Mouse (Mus musculus) heart, embryonic 13.5 days (tissue): ENCODE data around the gene Rbm8a2. TPM values are rescaled to one million over a fixed set of nuclear protein-coding genes. Genes with fewer than 3 reads are reported as not detected.
"Not testable (repeated sequence)": the region's sequence is repeated elsewhere in the genome, so short reads cannot be mapped to it uniquely, and the experiment has no call there.

Source experiments
- ATAC-seq: fragments of 200-750 bp; cut with Nextera tagmentation; 2 replicates; pipeline ENCODE4 v1.8.0; 2017; ENCODE audit warnings: moderate TSS enrichment; ENCODE audit not compliant: insufficient number of reproducible peaks, low FRiP score, low TSS enrichment; ENCODE audit errors: extremely low read depth
- H3K27ac ChIP-seq: fragments of 300-500 bp; sonication (generic); replicated peaks from 2 replicates; pipeline ENCODE4 v1.5.1; 2015; ENCODE audit warnings: moderate library complexity, mild to moderate bottlenecking, inconsistent platforms
- H3K27me3 ChIP-seq: fragments of 300-500 bp; sonication (generic); replicated peaks from 2 replicates; pipeline ENCODE4 v1.6.1; 2015; ENCODE audit warnings: mild to moderate bottlenecking, inconsistent platforms
- H3K36me3 ChIP-seq: fragments of 300-500 bp; sonication (generic); 2 replicates; pipeline ENCODE4 v1.6.1; 2015; ENCODE audit warnings: mild to moderate bottlenecking, inconsistent platforms
- H3K4me1 ChIP-seq: fragments of 300-500 bp; sonication (generic); 2 replicates; pipeline ENCODE4 v1.6.1; 2015; ENCODE audit warnings: inconsistent platforms
- H3K4me2 ChIP-seq: fragments of 300-500 bp; sonication (generic); 2 replicates; pipeline ENCODE4 v1.6.1; 2015; ENCODE audit warnings: inconsistent platforms, mild to moderate bottlenecking, moderate library complexity
- H3K4me3 ChIP-seq: fragments of 300-500 bp; sonication (generic); 2 replicates; pipeline ENCODE4 v1.5.1; 2015; ENCODE audit warnings: moderate library complexity, mild to moderate bottlenecking, inconsistent platforms
- H3K9ac ChIP-seq: fragments of 300-500 bp; sonication (generic); 2 replicates; pipeline ENCODE4 v1.6.1; 2015; ENCODE audit warnings: inconsistent platforms, mild to moderate bottlenecking, moderate library complexity
- H3K9me3 ChIP-seq: fragments of 300-500 bp; sonication (generic); 2 replicates; pipeline ENCODE4 v1.6.1; 2016; ENCODE audit warnings: inconsistent platforms
- WGBS: fragments of 180-500 bp; shearing (Covaris S2); methylation state at CpG from one replicate; pipeline ENCODE4 v1.1.7; 2015; ENCODE audit warnings: mixed read lengths; 5-methylcytosine and 5-hydroxymethylcytosine counted together
- polyA plus RNA-seq: library from polyadenylated mRNA; unstranded; fragments of >200 nt; fragmentation: Nextera tagmentation; extraction: Ambion mirVana; gene quantifications from 2 replicates; pipeline ENCODE4 v1.2.1, GENCODE M21; 2015

Gene Rbm8a2
- 0.25 and 0.55 TPM in 2 replicates for polyA plus RNA-seq

DNA sequence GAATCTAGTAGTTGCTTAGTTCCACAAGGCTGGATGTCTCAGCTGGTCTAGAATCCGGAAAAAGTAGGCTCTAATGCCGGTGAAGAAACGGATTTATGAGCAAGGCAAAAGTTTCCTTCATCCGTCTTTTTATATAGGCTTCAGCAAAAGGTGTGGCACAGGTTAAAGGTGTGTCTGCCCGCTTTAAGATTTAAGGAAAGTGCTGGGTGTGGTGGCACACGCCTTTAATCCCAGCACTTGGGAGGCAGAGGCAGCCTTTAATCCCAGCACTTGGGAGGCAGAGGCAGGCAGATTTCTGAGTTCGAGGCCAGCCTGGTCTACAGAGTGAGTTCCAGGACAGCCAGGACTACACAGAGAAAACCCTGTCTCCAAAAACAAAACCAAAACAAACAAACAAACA is at the start of gene Rbm8a2:
TSS of gene Rbm8a2 (minus strand) at position 101 of the 400 bp plus-strand sequence.
- not testable (repeated sequence) for H3K4me3 ChIP-seq, H3K9ac ChIP-seq, H3K4me2 ChIP-seq, H3K27ac ChIP-seq, H3K9me3 ChIP-seq, ATAC-seq, H3K4me1 ChIP-seq, H3K27me3 ChIP-seq, H3K36me3 ChIP-seq
- WGBS, result 82% methylated on average over 7 of the region's 7 CpGs

DNA sequence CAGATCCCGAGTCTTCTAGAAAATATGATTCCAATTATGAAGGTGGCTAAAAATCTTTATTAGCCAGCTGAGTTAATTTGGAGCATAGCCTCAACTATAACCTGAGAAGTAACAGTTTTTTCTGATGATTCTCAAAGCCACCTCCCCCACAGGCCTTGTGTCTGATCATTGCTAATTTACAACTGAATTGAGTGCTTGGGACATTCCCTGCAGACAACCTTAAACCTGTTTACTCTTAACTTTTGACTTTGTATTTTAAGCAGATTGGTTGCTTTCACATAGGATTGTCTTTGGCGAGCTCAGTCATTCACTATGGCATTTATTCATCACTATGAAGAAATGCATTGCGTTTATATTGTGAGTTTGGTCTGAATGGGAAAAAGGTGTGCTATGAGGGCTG is 49.5 kb upstream of the Rbm8a2 start:
- H3K4me1 ChIP-seq, result 0 out of 2 replicates have a peak, but pooled peaks cover 3% of the 10 kb centered on the region
- no peaks in the 10 kb centered on the region for H3K9me3 ChIP-seq
- WGBS, result 61% methylated on average over 3 of the region's 3 CpGs
- H3K4me3 ChIP-seq, result no peak overlapping the region
- no peaks in the 10 kb centered on the region for H3K27me3 ChIP-seq
- no peak overlapping the region for H3K9ac ChIP-seq
- no peak overlapping the region for H3K4me2 ChIP-seq
- H3K36me3 ChIP-seq, result no peaks in the 10 kb centered on the region
- ATAC-seq, result no peak
- H3K27ac ChIP-seq, result no peak overlapping the region

DNA sequence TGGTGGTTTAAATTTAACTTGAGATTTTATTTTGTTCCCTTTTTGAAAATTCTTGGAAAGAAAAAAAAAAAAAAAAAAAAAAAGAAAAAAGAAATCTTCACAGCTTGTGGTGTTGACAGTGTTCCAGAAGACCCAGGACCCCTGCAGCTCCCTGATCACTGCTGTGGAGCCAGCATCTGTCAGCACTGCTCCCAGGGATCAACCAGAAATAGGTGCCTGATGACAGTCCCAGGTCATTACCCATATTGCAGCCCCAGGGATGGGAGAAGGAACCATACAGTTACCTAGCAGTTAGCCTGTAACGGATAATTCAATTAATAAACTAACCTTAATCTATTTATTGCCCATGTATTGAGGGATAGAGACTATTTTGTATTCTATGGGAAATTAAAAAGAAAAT is 45.6 kb upstream of the Rbm8a2 start:
- Histone ChIP-seq H3K9ac (no peak overlapping the region), H3K36me3 (no peaks in the 10 kb centered on the region), H3K4me2 (no peak overlapping the region), H3K27me3 (no peaks in the 10 kb centered on the region), H3K27ac (no peak overlapping the region), H3K4me1 (0 out of 2 replicates have a peak, but pooled peaks cover 3% of the 10 kb centered on the region), H3K9me3 (no peaks in the 10 kb centered on the region), H3K4me3 (no peak overlapping the region)
- ATAC-seq, result no peak
- 29% methylated on average over 1 of the region's 1 CpGs for WGBS

DNA sequence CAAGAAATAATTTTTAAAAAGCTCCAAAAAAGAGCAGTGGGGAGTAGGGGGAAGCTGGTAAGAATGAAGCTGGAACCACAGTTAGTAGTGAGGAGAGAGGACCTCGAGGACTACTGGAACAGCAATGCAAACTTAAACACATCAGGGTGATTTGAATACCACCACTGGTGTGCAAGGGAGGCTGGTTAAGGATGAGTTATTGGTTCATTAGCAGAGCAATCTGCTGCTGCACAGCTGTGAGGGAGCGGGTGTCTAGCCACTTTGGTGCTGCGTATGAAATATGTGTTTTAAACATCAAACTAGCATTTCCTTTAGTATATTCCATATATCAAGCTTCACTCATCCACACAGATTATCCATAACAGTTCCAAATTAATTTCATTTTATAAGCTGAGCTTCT is 39.6 kb upstream of the Rbm8a2 start:
- H3K4me3 ChIP-seq, result no peak overlapping the region
- WGBS, result 87% methylated on average over 3 of the region's 3 CpGs

DNA sequence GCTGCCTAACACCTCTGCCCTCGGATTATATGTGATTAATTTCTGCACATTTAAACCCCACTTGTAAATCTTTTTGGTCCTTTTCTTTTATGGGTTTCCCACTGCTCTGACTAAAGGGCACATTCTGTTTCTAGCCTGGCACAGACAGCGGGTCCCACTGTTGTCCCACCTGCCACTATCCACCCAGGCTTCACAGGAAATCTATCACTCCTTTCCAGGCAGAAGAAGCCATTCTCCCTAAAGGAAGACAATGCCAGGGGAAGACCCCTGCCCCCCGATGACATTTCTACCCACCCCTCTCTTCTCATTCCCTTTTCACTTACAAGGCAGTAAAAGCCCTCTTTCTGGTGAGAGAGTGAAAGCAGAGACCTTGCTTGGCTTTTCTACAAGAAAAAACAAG is 37.2 kb upstream of the Rbm8a2 start:
- no peaks in the 10 kb centered on the region for H3K27me3 ChIP-seq
- no peaks in the 10 kb centered on the region for H3K9me3 ChIP-seq
- H3K4me1 ChIP-seq, result no peaks in the 10 kb centered on the region
- H3K36me3 ChIP-seq, result no peaks in the 10 kb centered on the region
- no peak overlapping the region for H3K4me2 ChIP-seq
- no peak overlapping the region for H3K9ac ChIP-seq
- H3K27ac ChIP-seq, result no peak overlapping the region
- ATAC-seq, result no peak
- WGBS, result 54% methylated on average over 3 of the region's 3 CpGs
- no peak overlapping the region for H3K4me3 ChIP-seq

More for the DNA sequence above, 39.6 kb upstream of the Rbm8a2 start:
- Histone ChIP-seq H3K27ac (no peak overlapping the region), H3K9me3 (no peaks in the 10 kb centered on the region), H3K4me1 (no peaks in the 10 kb centered on the region), H3K4me2 (no peak overlapping the region), H3K27me3 (no peaks in the 10 kb centered on the region), H3K9ac (no peak overlapping the region), H3K36me3 (no peaks in the 10 kb centered on the region)
- no peak for ATAC-seq

DNA sequence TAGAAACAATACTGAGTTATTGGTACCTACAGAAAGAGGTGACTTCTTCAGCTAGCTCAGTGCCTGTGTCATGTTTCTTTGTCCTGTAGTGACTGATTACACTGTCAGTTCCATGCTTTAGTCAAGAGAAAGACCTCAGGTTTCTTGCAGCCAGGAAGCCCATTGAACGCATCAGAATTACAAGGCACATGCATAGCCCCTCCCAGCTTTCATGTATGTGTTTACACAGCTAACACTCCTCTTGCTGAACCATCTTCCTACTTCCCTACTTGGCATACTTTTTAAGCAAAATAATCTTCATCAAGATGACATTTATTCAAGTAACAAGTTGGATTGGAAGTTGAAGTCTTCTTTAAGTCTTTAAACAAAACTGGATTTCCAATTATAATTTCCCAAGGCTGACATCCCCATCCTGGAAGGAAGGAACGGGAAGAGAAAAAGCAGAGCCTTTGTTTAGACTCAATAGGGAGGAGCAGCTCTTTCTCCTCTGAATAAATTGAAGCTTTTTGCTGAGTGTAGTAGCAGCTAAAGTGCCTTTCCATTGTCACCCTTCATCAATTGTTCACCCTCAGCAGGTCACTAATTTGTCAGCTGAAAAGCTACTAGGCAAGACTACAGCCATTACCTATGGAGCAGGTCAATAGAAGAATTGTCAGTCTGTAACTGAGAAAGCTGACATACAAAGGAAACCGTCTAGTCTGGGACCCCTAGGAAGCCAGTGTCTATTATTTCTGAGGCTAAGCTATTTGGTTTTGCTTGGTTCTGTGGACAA is 34.8 kb upstream of the Rbm8a2 start:
- no peaks in the 10 kb centered on the region for H3K27me3 ChIP-seq
- no peak for ATAC-seq
- no peaks in the 10 kb centered on the region for H3K9me3 ChIP-seq
- no peaks in the 10 kb centered on the region for H3K36me3 ChIP-seq
- no peak overlapping the region for H3K4me2 ChIP-seq
- H3K9ac ChIP-seq, result no peak overlapping the region
- WGBS, result 50% methylated on average over 3 of the region's 3 CpGs
- H3K4me1 ChIP-seq, result no peaks in the 10 kb centered on the region
- no peak overlapping the region for H3K27ac ChIP-seq
- no peak overlapping the region for H3K4me3 ChIP-seq

DNA sequence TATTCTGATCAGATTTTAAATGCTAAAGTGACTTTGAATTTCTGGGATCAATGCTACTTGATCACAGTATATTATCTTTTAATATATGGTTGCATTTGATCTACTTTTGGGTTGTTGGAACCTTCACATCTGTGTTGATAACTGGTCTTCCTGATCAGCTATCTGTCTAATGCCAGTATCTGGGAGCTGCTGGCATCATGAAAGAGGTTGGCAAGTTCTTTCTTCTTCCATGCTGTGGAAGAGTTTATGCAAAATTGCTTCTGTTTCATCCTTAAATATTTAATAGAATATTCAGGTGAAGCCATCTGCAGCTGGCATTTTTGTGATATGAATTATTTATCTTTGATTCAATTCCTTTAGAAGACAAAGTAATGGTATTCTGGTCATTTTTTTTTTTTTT is 32.6 kb upstream of the Rbm8a2 start:
- H3K4me1 ChIP-seq, result no peaks in the 10 kb centered on the region
- no peaks in the 10 kb centered on the region for H3K9me3 ChIP-seq
- no peak overlapping the region for H3K4me3 ChIP-seq
- H3K36me3 ChIP-seq, result no peaks in the 10 kb centered on the region
- H3K27ac ChIP-seq, result no peak overlapping the region
- H3K4me2 ChIP-seq, result no peak overlapping the region
- no peaks in the 10 kb centered on the region for H3K27me3 ChIP-seq
- H3K9ac ChIP-seq, result no peak overlapping the region
- ATAC-seq, result no peak

DNA sequence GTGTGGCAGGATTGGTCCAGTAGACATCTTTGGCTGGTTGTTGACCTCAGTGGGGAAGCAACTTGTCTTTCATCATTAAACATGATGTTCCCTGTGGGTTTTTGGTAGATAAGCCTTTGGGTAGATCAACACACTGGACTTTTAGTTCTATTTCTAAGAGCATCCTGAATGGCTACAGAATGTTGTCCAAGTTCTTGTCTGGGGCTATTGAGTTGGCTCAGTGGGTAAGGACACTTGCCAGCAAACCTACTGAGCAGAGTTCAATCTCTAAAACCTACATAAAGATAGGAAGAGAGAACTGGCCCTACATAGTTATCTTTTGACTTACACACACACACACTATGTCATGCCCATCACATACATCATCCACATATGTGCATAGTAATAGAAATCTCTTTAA is 32.2 kb upstream of the Rbm8a2 start:
- no peaks in the 10 kb centered on the region for H3K4me1 ChIP-seq
- no peaks in the 10 kb centered on the region for H3K36me3 ChIP-seq
- H3K4me3 ChIP-seq, result no peak overlapping the region
- no peak overlapping the region for H3K27ac ChIP-seq
- ATAC-seq, result no peak
- no peak overlapping the region for H3K9ac ChIP-seq
- no peaks in the 10 kb centered on the region for H3K9me3 ChIP-seq
- no peak overlapping the region for H3K4me2 ChIP-seq
- H3K27me3 ChIP-seq, result no peaks in the 10 kb centered on the region

DNA sequence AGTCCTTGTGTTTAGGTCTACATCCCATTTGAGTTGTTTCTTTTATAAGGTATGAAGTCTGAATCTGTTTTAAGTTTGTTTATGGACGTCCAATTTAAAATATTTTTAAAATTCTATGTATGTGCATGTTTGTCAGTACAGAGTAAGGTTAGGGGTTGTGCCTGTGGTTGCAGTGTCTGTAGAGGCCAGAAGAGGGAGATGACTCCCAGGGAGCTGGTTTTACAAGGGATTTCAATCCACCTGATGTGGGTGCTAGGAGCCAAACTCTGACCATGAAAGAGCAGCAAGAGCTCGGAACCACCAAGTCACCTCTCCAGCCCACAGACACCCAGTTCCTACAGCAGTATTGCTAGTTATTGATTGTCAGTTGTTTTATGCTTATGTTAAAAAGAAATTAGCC is 29.5 kb upstream of the Rbm8a2 start:
- H3K4me1 ChIP-seq, result no peaks in the 10 kb centered on the region

DNA sequence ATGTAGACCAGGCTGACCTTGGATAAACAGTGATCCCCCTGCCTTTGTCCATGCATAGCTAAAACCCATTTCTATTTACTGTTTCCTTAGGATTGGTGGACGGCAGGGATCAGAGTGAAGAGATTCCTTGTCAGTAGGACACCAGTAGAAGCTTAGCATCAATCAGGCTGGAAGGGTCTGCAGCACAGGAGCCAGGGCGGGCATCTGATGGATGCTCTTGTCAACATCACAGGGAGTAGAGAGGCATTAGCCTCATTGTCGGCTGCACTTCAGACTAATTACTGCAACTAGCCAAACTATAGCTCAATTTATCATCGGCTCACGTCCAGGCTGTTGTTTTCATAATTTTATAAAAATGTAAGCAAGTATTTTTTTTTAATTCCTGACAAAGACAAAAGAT is 21.7 kb upstream of the Rbm8a2 start:
- Histone ChIP-seq H3K9me3 (no peaks in the 10 kb centered on the region), H3K27ac (no peak overlapping the region), H3K9ac (no peak overlapping the region), H3K36me3 (no peaks in the 10 kb centered on the region), H3K4me3 (no peak overlapping the region), H3K4me2 (no peak overlapping the region), H3K4me1 (no peaks in the 10 kb centered on the region), H3K27me3 (no peaks in the 10 kb centered on the region)
- WGBS, result 65% methylated on average over 5 of the region's 5 CpGs
- no peak for ATAC-seq

More for the DNA sequence above, 29.5 kb upstream of the Rbm8a2 start:
- H3K9me3 ChIP-seq, result no peaks in the 10 kb centered on the region
- H3K9ac ChIP-seq, result no peak overlapping the region
- no peak overlapping the region for H3K27ac ChIP-seq
- no peaks in the 10 kb centered on the region for H3K27me3 ChIP-seq
- no peak for ATAC-seq
- H3K4me2 ChIP-seq, result no peak overlapping the region
- no peak overlapping the region for H3K4me3 ChIP-seq
- no peaks in the 10 kb centered on the region for H3K36me3 ChIP-seq
- WGBS, result 76% methylated on average over 2 of the region's 2 CpGs

DNA sequence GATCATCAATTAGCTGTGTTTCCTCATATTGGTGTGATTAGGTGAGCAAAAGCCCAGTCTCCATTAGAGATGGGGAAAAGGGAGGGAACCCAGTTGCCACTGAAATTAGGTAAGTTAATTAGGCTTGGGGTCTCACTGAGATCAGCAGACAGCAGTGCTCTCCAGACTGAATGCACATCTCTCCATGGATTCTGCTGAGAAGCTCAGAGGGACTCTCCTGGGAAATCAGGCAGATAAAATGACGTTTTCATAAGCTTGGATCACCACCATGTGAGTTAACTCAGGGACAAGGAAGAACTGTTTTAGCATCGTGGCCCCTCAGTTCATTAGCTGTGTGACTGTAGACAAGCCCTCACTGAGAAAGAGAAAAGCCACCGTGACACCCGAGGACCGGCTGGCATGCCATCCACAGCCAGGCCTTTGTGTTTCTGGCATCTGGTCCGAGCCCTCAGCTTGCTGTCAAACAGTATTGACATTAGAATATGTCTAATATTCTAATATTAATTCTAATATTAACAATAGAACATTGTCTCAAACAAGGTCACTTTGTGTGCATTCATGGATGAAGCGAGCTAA is 18.2 kb upstream of the Rbm8a2 start:
- WGBS, result 67% methylated on average over 7 of the region's 7 CpGs
- Histone ChIP-seq H3K36me3 (no peaks in the 10 kb centered on the region), H3K9me3 (no peaks in the 10 kb centered on the region), H3K9ac (no peak overlapping the region), H3K4me1 (no peaks in the 10 kb centered on the region), H3K27me3 (no peaks in the 10 kb centered on the region), H3K4me3 (no peak overlapping the region), H3K4me2 (no peak overlapping the region), H3K27ac (no peak overlapping the region)
- ATAC-seq, result no peak

DNA sequence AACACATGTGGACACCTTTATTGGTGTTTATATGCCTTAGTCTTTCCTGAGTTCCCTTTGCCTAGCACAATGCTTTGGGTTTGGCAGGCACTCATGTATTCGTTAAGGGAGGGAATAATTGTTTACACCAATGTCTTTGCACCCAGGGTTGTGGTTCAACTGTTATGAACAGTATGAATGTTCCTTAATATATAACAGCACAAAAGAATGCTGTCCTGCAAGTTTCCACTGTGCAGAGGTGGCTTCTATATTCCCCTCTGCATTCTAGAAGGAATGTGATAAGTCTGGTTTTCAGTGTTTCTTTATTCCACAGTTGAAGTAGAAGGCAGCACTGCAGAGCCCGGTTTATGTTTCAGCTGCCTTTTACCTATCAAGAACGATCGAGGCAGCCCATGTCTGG is 10.0 kb upstream of the Rbm8a2 start:
- Histone ChIP-seq H3K27me3 (no peaks in the 10 kb centered on the region), H3K4me2 (no peak overlapping the region), H3K4me3 (no peak overlapping the region), H3K9me3 (peaks cover 7% of the 10 kb centered on the region; the same call in 1 of the 2 replicates), H3K9ac (no peak overlapping the region), H3K36me3 (no peaks in the 10 kb centered on the region), H3K4me1 (no peaks in the 10 kb centered on the region), H3K27ac (no peak overlapping the region)
- WGBS, result 77% methylated on average over 4 of the region's 4 CpGs
- no peak for ATAC-seq
